Mouse (Mus musculus): ENCODE data around the gene Camk1g.

- no peak for TF ChIP-seq CTCF (conservative IDR thresholded peaks at IDR 0.05 in 1 of 2, IDR thresholded peaks at IDR 0.05 in 1 of 2; ENCODE audit: low read depth in 2 of 2, low read length in 2 of 2)
- no peak for TF ChIP-seq MYC (IDR thresholded peaks at IDR 0.05; ENCODE audit: low read depth, low read length)
- TF ChIP-seq CHD2 (IDR thresholded peaks at IDR 0.05; ENCODE audit: low read length), result no peak
- TF ChIP-seq RCOR1 (conservative IDR thresholded peaks at IDR 0.05; ENCODE audit: low read depth, low read length), result no peak
- TF ChIP-seq MEF2A (IDR thresholded peaks at IDR 0.05; ENCODE audit: borderline replicate concordance, low read depth, low read length), result no peak
- TF ChIP-seq UBTF (IDR thresholded peaks at IDR 0.05; ENCODE audit: low read depth, low read length), result no peak
- TF ChIP-seq POLR2A (IDR thresholded peaks at IDR 0.05; ENCODE audit: low read depth, low read length), result no peak
- TF ChIP-seq EP300 (IDR thresholded peaks at IDR 0.05; ENCODE audit: low read length), result no peak
- no peak for TF ChIP-seq ZKSCAN1 (IDR thresholded peaks at IDR 0.05; ENCODE audit: borderline replicate concordance, low read depth, low read length)
These were observed 38.1 kb downstream of the Camk1g start for GRCm38 (mm10) chr1:193332018-193332417.
